In genomic region chr11:66871701-66872100, GRCm38 (mm10) we compare ENCODE assay signal across 9 mouse cellular contexts. TPM values are rescaled to one million over a fixed set of nuclear protein-coding genes. Genes with fewer than 3 reads are reported as not detected.
DNase-seq lines count a peak whose midpoint lies in the region; TF ChIP-seq lines count a peak whose summit lies in the region.
"Had no signal": no experiment of that assay in that cellular context is flagged by ENCODE, and none has a peak within 500 bp of the region (broad histone marks: within the 10 kb centered on the region; RNA-seq: fewer than 3 reads in every experiment).

No protein-coding gene starts in this region.

- TF ChIP-seq POLR2A in lung, adult 2 months (IDR thresholded peaks at IDR 0.05; ENCODE audit: borderline replicate concordance, extremely low read depth, low read depth, low read length), result no peak

- peak; percentile 16; the same call in 1 of the 2 replicates for TF ChIP-seq CTCF in lung, adult 2 months (IDR thresholded peaks at IDR 0.05; ENCODE audit: insufficient read depth, low read length)

- H3K4me1 ChIP-seq in lung, adult 2 months (ENCODE audit: control insufficient read depth, insufficient read depth, low read length), result no peaks in the 10 kb centered on the region
- H3K4me1 ChIP-seq: liver, embryonic 15.5 days had no signal

- peak; percentile 5 for DNase-seq in cerebellum, adult 8-10 months
- DNase-seq in cerebellum, postnatal 4 days (ENCODE audit: low spot score in 2 of 2), result no peak
- no peak for DNase-seq in lung, adult 2 months
- DNase-seq in lung, postnatal 4 days, result no peak
- DNase-seq in embryo, embryonic 11 days, result peak; percentile 83
- DNase-seq in left cerebral cortex, adult 11 months (ENCODE audit: low spot score), result peak; percentile 50
- no peak for DNase-seq in testis, postnatal 14 days (ENCODE audit: low spot score)
- DNase-seq in frontal cortex, postnatal 14 days (ENCODE audit: low spot score in 2 of 2), result no peak

- H3K4me3 ChIP-seq in lung, adult 2 months (replicated peaks; ENCODE audit: extremely low read depth, low read depth, low read length), result no peak overlapping the region
- H3K4me3 ChIP-seq: liver, embryonic 15.5 days had no signal

- WGBS in lung, adult 2 months, result 6% methylated on average over 5 of the region's 5 CpGs

RNA-seq across cellular contexts. Expression of gene Pirt, which starts 40.1 kb away (rescaled TPM):
- 0.07 and 0.10 TPM in 2 replicates for polyA plus RNA-seq in lung, adult 2 months (2012; rRNA removed)
- polyA plus RNA-seq: liver, embryonic 15.5 days had no signal

Comparison
In these comparisons a context has a peak if more than half of its experiments do, and no peak if none do; other contexts are left out.
1. DNase-seq: peak in cerebellum, adult 8-10 months (single experiment), embryo, embryonic 11 days (single experiment) and left cerebral cortex, adult 11 months (single experiment); none in cerebellum, postnatal 4 days (0 of 2), lung, adult 2 months (single experiment), lung, postnatal 4 days (0 of 2), testis, postnatal 14 days (single experiment) and frontal cortex, postnatal 14 days (0 of 2).